Mouse (Mus musculus) brain, embryonic 14.5 days (tissue): ENCODE data around the gene Luzp2.

ENCODE experiments used
- CTCF ChIP-seq: fragments of 200-500 bp; IDR thresholded peaks from 2 replicates; pipeline ENCODE4 v1.5.1; 2012; ENCODE audit warnings: inconsistent platforms, mild to moderate bottlenecking, moderate library complexity, borderline replicate concordance; ENCODE audit not compliant: insufficient read depth, insufficient read length; ENCODE audit errors: extremely low read depth
- POLR2A ChIP-seq: fragments of 200-500 bp; IDR thresholded peaks from 2 replicates; pipeline ENCODE4 v1.6.1; 2012; ENCODE audit warnings: mild to moderate bottlenecking, inconsistent platforms, borderline replicate concordance; ENCODE audit not compliant: poor library complexity, insufficient read depth, insufficient read length, severe bottlenecking; ENCODE audit errors: extremely low read depth

- TF ChIP-seq POLR2A (no peak), CTCF (no peak)
Observed at GRCm38 (mm10) chr7:55188927-55189326, 353.6 kb downstream of the Luzp2 start.
